Mouse (Mus musculus) heart, postnatal 0 days (tissue): ENCODE measurements around the gene Adnp. TPM values are rescaled to one million over a fixed set of nuclear protein-coding genes. Genes with fewer than 3 reads are reported as not detected.

ENCODE experiments used
- ATAC-seq: fragments of 200-750 bp; cut with Nextera tagmentation; 2 replicates; pipeline ENCODE4 v1.8.0; 2017; ENCODE audit warnings: low read depth, moderate number of reproducible peaks, moderate library complexity; ENCODE audit not compliant: insufficient read depth
- DNase-seq: peaks from one replicate; pipeline ENCODE4 v3.0.0-alpha.2; 2016; ENCODE audit warnings: low spot score
- H3K27ac ChIP-seq: fragments of 300-500 bp; sonication (generic); 2 replicates; pipeline ENCODE4 v1.5.1; 2014; ENCODE audit warnings: low read depth, mild to moderate bottlenecking
- H3K27me3 ChIP-seq: fragments of 300-500 bp; sonication (generic); 2 replicates; pipeline ENCODE4 v1.6.1; 2014; ENCODE audit warnings: low read length, mixed read lengths; ENCODE audit not compliant: control insufficient read depth, insufficient read depth
- H3K36me3 ChIP-seq: fragments of 300-500 bp; sonication (generic); replicated peaks from 2 replicates; pipeline ENCODE4 v1.6.1; 2014; ENCODE audit warnings: low read length, mixed read lengths; ENCODE audit not compliant: control insufficient read depth, insufficient read depth
- H3K4me1 ChIP-seq: fragments of 300-500 bp; sonication (generic); 2 replicates; pipeline ENCODE4 v1.6.1; 2014; ENCODE audit warnings: antibody characterized with exemption; ENCODE audit not compliant: control insufficient read depth, insufficient read depth
- H3K4me2 ChIP-seq: fragments of 300-500 bp; sonication (generic); 2 replicates; pipeline ENCODE4 v1.6.1; 2014; ENCODE audit warnings: low read depth, mild to moderate bottlenecking, low read length, moderate library complexity
- H3K4me3 ChIP-seq: fragments of 300-500 bp; sonication (generic); 2 replicates; pipeline ENCODE4 v1.5.1; 2014; ENCODE audit warnings: low read depth, low read length
- H3K9ac ChIP-seq: fragments of 300-500 bp; sonication (generic); replicated peaks from 2 replicates; pipeline ENCODE4 v1.6.1; 2014; ENCODE audit warnings: low read depth, low read length, mixed read lengths
- H3K9me3 ChIP-seq: fragments of 300-500 bp; sonication (generic); replicated peaks from 2 replicates; pipeline ENCODE4 v1.6.1; 2016; ENCODE audit warnings: low read length; ENCODE audit not compliant: control insufficient read depth
- CTCF ChIP-seq: IDR thresholded peaks from 2 replicates; pipeline ENCODE4 v1.5.1; 2016; ENCODE audit warnings: antibody characterized with exemption, control low read depth, low read depth
- EP300 ChIP-seq: IDR thresholded peaks from 2 replicates; pipeline ENCODE4 v1.6.1; 2016; ENCODE audit warnings: antibody characterized with exemption, low read depth
- WGBS: fragments of 180-500 bp; shearing (Covaris S2); extraction: QIAGEN DNeasy Blood & Tissue Kit; methylation state at CpG from one replicate; pipeline ENCODE4 v1.1.7; 2014; 5-methylcytosine and 5-hydroxymethylcytosine counted together
- polyA plus RNA-seq: library from polyadenylated mRNA; unstranded; fragments of >200 nt; fragmentation: Nextera tagmentation; extraction: Ambion mirVana; gene quantifications from 2 replicates; pipeline ENCODE4 v1.2.1, GENCODE M21; 2015
- total RNA-seq: library from RNA; depleted of rRNA; stranded (reverse); fragments of >200 nt; gene quantifications from 2 replicates; pipeline ENCODE4 v1.2.3, GENCODE M21; 2014; ENCODE audit warnings: low replicate concordance

The Adnp gene
- total and polyA plus RNA-seq, 2 experiments from 2014 or later: 2.4 to 28.2 TPM

DNA sequence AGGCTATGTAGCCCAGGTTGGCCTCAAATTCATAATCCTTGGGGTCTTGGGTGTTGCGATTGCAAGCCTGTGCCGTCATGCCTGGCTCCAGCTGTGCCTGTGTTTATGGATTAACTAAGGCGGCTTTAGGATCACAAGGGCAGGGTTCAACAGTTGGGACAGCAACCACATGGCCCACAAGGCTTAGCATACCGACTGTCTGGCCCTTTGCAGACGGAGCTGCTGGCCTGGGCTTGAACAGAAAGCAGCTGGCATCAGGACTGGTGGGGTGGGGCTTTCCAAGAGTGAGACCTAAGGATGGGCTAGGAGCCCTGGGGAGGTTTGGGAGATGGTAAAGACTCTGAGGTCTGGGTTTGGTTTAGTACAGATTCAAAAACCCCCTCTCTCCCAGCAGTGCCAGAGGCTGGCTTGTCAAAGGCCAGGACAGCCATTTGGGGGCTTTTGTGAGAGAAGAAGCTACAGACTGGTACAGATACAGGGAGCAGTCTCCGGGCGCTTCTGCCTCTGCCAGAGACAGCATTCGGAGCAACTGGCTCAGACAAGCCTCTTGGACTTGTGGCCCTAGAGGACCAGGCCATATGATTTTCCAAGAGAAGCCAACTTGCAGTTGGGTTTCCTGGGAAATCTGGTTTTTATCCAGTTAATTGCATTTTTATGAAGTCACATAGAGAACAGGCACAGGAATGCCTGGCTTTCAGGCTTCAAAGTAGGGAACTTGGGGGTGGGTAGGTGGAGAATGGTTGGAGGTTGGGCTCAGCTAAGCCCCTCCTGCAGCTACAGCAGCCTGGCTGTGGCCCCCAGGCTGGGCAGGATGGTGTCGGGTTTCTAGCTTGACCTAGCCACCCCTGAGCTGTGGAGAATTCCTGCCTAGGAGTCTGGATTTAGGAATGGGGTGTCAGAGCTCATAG lies 37.8 kb downstream of the Adnp start:
- no peak for TF ChIP-seq EP300
- TF ChIP-seq CTCF: no peak
- no peak for ATAC-seq
- DNase-seq: no peak
- Histone ChIP-seq H3K27ac (peak overlapping the region; percentile 75), H3K4me2 (peak overlapping the region; percentile 65), H3K9ac (peak overlapping the region; percentile 42; the same call in 1 of the 2 replicates), H3K36me3 (no peaks in the 10 kb centered on the region), H3K9me3 (no peaks in the 10 kb centered on the region), H3K27me3 (no peaks in the 10 kb centered on the region), H3K4me1 (peaks cover 19% of the 10 kb centered on the region), H3K4me3 (peak overlapping the region; percentile 44)
- WGBS: 57% methylated on average over 9 of the region's 9 CpGs

- Histone ChIP-seq H3K27ac (no peak overlapping the region), H3K4me1 (peaks cover 19% of the 10 kb centered on the region), H3K4me3 (no peak overlapping the region), H3K9ac (no peak overlapping the region), H3K9me3 (no peaks in the 10 kb centered on the region), H3K27me3 (no peaks in the 10 kb centered on the region), H3K36me3 (no peaks in the 10 kb centered on the region), H3K4me2 (no peak overlapping the region)
- WGBS: 33% methylated on average over 3 of the region's 3 CpGs
- ATAC-seq: no peak
- DNase-seq: no peak
- TF ChIP-seq EP300 (no peak), CTCF (no peak)
Observed at GRCm38 (mm10) chr2:168167781-168168180, 39.1 kb downstream of the Adnp start.

- H3K27ac ChIP-seq: no peak overlapping the region
- 50% methylated on average over 21 of the region's 21 CpGs for WGBS
- TF ChIP-seq CTCF: no peak
- no peak for TF ChIP-seq EP300
- H3K4me1 ChIP-seq: peaks cover 19% of the 10 kb centered on the region
- H3K9ac ChIP-seq: no peak overlapping the region
- H3K9me3 ChIP-seq: no peaks in the 10 kb centered on the region
- no peak for DNase-seq
- H3K4me2 ChIP-seq: no peak overlapping the region
- H3K36me3 ChIP-seq: no peaks in the 10 kb centered on the region
- no peaks in the 10 kb centered on the region for H3K27me3 ChIP-seq
- H3K4me3 ChIP-seq: no peak overlapping the region
- no peak for ATAC-seq
Observed at GRCm38 (mm10) chr2:168166750-168167460, 40.0 kb downstream of the Adnp start.

GRCm38 (mm10) chr2:168161978-168162377 lies 44.9 kb downstream of the Adnp start:
- Histone ChIP-seq H3K9ac (peak overlapping the region; percentile 57), H3K27ac (peak overlapping the region; percentile 69; the same call in 1 of the 2 replicates), H3K4me3 (peak overlapping the region; percentile 34), H3K4me1 (no peaks in the 10 kb centered on the region), H3K36me3 (no peaks in the 10 kb centered on the region), H3K9me3 (no peaks in the 10 kb centered on the region), H3K4me2 (peak overlapping the region; percentile 61), H3K27me3 (no peaks in the 10 kb centered on the region)
- 8% methylated on average over 14 of the region's 14 CpGs for WGBS
- DNase-seq: no peak
- TF ChIP-seq EP300: no peak
- no peak for TF ChIP-seq CTCF
- 0 out of 2 replicates have a peak, but pooled peaks have one; percentile 9 for ATAC-seq

GRCm38 (mm10) chr2:168161514-168161971 lies 45.4 kb downstream of the Adnp start:
- no peaks in the 10 kb centered on the region for H3K9me3 ChIP-seq

More at GRCm38 (mm10) chr2:168161514-168161971, 45.4 kb downstream of the Adnp start:
- DNase-seq (peak; percentile 41), ATAC-seq (peak; percentile 47)
- TF ChIP-seq EP300: no peak
- TF ChIP-seq CTCF: no peak
- Histone ChIP-seq H3K4me2 (peak overlapping the region; percentile 61), H3K4me3 (peak overlapping the region; percentile 34), H3K27ac (peak overlapping the region; percentile 69), H3K36me3 (no peaks in the 10 kb centered on the region), H3K4me1 (no peaks in the 10 kb centered on the region), H3K27me3 (no peaks in the 10 kb centered on the region), H3K9ac (peak overlapping the region; percentile 57)
- WGBS: 1% methylated on average over 11 of the region's 11 CpGs
